Mouse (Mus musculus): ENCODE data around the gene Sh3d19. TPM values are rescaled to one million over a fixed set of nuclear protein-coding genes. Genes with fewer than 3 reads are reported as not detected.

Gene Sh3d19
- polyA plus RNA-seq, 1 experiment from 2014 or later, result 15.7 TPM

- H3K4me1 ChIP-seq (ENCODE audit: control insufficient read depth, insufficient read depth, low read length), result no peaks in the 10 kb centered on the region
- no peaks in the 10 kb centered on the region for H3K9me3 ChIP-seq (replicated peaks; ENCODE audit: control insufficient read depth, low read length)
- no peak overlapping the region for H3K4me2 ChIP-seq (ENCODE audit: low read depth, low read length)
- H3K27ac ChIP-seq (replicated peaks; ENCODE audit: low read depth, low read length), result no peak overlapping the region
- no peaks in the 10 kb centered on the region for H3K27me3 ChIP-seq (ENCODE audit: control insufficient read depth, insufficient read depth, low read length)
- H3K4me3 ChIP-seq (ENCODE audit: low read depth, low read length), result no peak overlapping the region
- ATAC-seq (replicated peaks; ENCODE audit: insufficient number of reproducible peaks, low FRiP score, low TSS enrichment, low read depth) (no peak), DNase-seq (ENCODE audit: low spot score) (no peak)
- no peaks in the 10 kb centered on the region for H3K36me3 ChIP-seq (replicated peaks; ENCODE audit: control insufficient read depth, insufficient read depth, low read depth, low read length)
- WGBS, result 92% methylated on average over 16 of the region's 16 CpGs
- no peak overlapping the region for H3K9ac ChIP-seq (replicated peaks; ENCODE audit: low read length)
These were observed 50.2 kb downstream of the Sh3d19 start for GRCm38 (mm10) chr3:86020921-86021650.

DNA sequence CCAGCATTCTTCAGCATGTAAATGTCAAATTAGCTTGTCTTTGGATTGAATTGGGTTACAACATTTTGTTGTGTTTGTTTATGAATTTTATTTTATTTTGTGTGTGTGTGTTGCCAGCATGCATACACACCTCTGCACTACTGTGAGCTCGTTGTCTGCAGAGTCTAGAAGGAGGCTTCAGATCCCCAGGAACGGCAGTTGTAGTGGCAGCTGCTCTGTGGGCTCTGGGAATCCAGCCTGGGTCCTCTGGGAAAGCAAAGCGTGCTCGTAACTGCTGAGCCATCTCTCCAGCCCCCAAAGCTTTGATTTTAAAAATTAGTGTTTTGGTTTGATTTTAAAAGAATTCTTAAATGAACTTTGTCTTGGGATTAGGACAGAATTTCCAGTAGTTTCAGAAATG lies 50.7 kb downstream of the Sh3d19 start:
- H3K9me3 ChIP-seq (replicated peaks; ENCODE audit: control insufficient read depth, low read length), result no peaks in the 10 kb centered on the region
- WGBS, result 83% methylated on average over 4 of the region's 4 CpGs
- no peak for DNase-seq (ENCODE audit: low spot score)
- H3K36me3 ChIP-seq (replicated peaks; ENCODE audit: control insufficient read depth, insufficient read depth, low read depth, low read length), result no peaks in the 10 kb centered on the region
- no peaks in the 10 kb centered on the region for H3K4me1 ChIP-seq (ENCODE audit: control insufficient read depth, insufficient read depth, low read length)
- no peak overlapping the region for H3K4me2 ChIP-seq (ENCODE audit: low read depth, low read length)
- H3K4me3 ChIP-seq (ENCODE audit: low read depth, low read length), result no peak overlapping the region
- no peaks in the 10 kb centered on the region for H3K27me3 ChIP-seq (ENCODE audit: control insufficient read depth, insufficient read depth, low read length)
- H3K9ac ChIP-seq (replicated peaks; ENCODE audit: low read length), result no peak overlapping the region
- H3K27ac ChIP-seq (replicated peaks; ENCODE audit: low read depth, low read length), result no peak overlapping the region
- ATAC-seq (replicated peaks; ENCODE audit: insufficient number of reproducible peaks, low FRiP score, low TSS enrichment, low read depth), result no peak

GRCm38 (mm10) chr3:86024065-86024795 lies 53.3 kb downstream of the Sh3d19 start:
- Histone ChIP-seq H3K36me3 (replicated peaks; ENCODE audit: control insufficient read depth, insufficient read depth, low read depth, low read length) (no peaks in the 10 kb centered on the region), H3K9ac (replicated peaks; ENCODE audit: low read length) (no peak overlapping the region), H3K9me3 (replicated peaks; ENCODE audit: control insufficient read depth, low read length) (no peaks in the 10 kb centered on the region), H3K4me3 (ENCODE audit: low read depth, low read length) (no peak overlapping the region), H3K27ac (replicated peaks; ENCODE audit: low read depth, low read length) (no peak overlapping the region), H3K4me1 (ENCODE audit: control insufficient read depth, insufficient read depth, low read length) (no peaks in the 10 kb centered on the region), H3K27me3 (ENCODE audit: control insufficient read depth, insufficient read depth, low read length) (no peaks in the 10 kb centered on the region), H3K4me2 (ENCODE audit: low read depth, low read length) (no peak overlapping the region)
- ATAC-seq (replicated peaks; ENCODE audit: insufficient number of reproducible peaks, low FRiP score, low TSS enrichment, low read depth), result no peak
- DNase-seq (ENCODE audit: low spot score), result no peak
- WGBS, result 88% methylated on average over 12 of the region's 12 CpGs

DNA sequence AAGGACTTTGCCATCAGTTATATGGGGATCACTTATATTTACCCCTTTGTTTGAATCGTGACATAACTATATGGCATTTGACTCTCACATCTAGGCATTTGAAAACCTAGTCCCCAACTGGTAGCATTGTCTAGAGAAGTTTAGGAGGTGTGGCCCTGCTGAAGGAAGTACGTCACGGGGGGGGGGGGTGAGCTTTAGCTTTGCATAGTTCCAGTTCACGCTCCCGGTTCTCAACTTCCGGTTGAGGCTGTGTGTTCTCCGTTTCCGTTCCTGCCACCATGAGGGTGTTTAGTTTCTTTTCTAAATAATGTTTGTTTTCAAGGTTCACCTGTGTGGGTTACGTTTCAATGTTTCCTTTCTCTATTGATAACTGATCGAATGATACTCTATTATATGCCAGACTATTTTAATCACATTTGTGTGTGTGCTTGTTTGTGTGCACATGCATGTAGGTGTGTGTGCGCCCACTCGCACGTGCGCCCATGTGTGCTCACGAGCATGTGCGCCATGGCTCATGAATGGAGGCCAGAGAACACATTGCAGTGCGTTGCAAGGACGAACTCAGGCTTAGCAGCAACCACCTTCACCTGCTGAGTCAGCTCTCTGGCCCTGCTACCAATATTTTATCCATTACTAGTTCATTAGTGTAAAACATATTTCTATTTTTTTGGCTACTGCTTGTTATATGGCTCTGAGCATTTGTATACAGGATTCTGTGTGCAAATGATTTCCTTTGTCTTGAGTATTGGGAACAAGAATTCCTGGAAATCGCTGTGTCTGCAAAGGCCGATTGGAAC lies 54.6 kb downstream of the Sh3d19 start:
- no peaks in the 10 kb centered on the region for H3K27me3 ChIP-seq (ENCODE audit: control insufficient read depth, insufficient read depth, low read length)
- no peak overlapping the region for H3K4me3 ChIP-seq (ENCODE audit: low read depth, low read length)
- no peaks in the 10 kb centered on the region for H3K9me3 ChIP-seq (replicated peaks; ENCODE audit: control insufficient read depth, low read length)
- H3K36me3 ChIP-seq (replicated peaks; ENCODE audit: control insufficient read depth, insufficient read depth, low read depth, low read length), result no peaks in the 10 kb centered on the region
- H3K4me1 ChIP-seq (ENCODE audit: control insufficient read depth, insufficient read depth, low read length), result no peaks in the 10 kb centered on the region
- ATAC-seq (replicated peaks; ENCODE audit: insufficient number of reproducible peaks, low FRiP score, low TSS enrichment, low read depth) (no peak), DNase-seq (ENCODE audit: low spot score) (no peak)
- no peak overlapping the region for H3K9ac ChIP-seq (replicated peaks; ENCODE audit: low read length)
- no peak overlapping the region for H3K27ac ChIP-seq (replicated peaks; ENCODE audit: low read depth, low read length)
- WGBS, result 93% methylated on average over 20 of the region's 20 CpGs
- no peak overlapping the region for H3K4me2 ChIP-seq (ENCODE audit: low read depth, low read length)

DNA sequence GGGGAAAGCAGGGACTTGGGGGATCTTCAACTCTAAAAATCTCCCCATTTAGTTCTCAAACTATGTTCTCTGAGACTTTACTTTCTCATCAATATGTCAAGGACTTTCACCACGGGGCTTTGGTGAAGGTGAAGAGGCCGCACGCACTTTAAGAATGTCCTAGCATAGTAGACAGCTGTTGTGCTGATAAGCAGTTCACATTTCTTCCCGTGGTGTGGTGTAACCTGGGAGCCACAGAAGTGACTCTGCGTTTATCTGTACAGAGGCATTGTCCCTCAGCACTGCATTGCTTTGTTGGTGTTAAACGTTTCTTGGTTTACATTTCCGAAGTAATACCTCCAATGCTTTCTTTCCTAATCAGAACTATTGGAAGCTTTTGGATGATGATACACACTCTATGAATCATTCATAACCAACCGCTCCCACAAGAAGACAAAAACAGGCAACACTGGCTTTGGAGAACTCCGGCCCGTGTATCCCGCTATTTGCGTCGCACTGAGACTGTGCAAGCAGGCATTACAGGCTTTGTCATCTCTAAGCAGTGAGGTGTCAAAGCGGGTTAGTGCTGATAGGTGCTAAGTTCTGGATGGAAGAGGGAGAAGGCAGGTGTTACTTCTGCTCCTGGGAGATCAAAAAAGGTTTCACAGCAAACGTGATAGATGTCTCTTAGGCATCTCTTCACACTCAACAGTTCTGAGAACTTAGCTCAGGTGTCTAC lies 57.9 kb downstream of the Sh3d19 start:
- no peak for ATAC-seq (replicated peaks; ENCODE audit: insufficient number of reproducible peaks, low FRiP score, low TSS enrichment, low read depth)
- WGBS, result 89% methylated on average over 15 of the region's 15 CpGs
- H3K9me3 ChIP-seq (replicated peaks; ENCODE audit: control insufficient read depth, low read length), result no peaks in the 10 kb centered on the region
- H3K36me3 ChIP-seq (replicated peaks; ENCODE audit: control insufficient read depth, insufficient read depth, low read depth, low read length), result no peaks in the 10 kb centered on the region
- H3K27me3 ChIP-seq (ENCODE audit: control insufficient read depth, insufficient read depth, low read length), result no peaks in the 10 kb centered on the region
- H3K4me2 ChIP-seq (ENCODE audit: low read depth, low read length), result no peak overlapping the region
- no peaks in the 10 kb centered on the region for H3K4me1 ChIP-seq (ENCODE audit: control insufficient read depth, insufficient read depth, low read length)
- no peak overlapping the region for H3K9ac ChIP-seq (replicated peaks; ENCODE audit: low read length)
- no peak overlapping the region for H3K4me3 ChIP-seq (ENCODE audit: low read depth, low read length)
- H3K27ac ChIP-seq (replicated peaks; ENCODE audit: low read depth, low read length), result no peak overlapping the region
- no peak for DNase-seq (ENCODE audit: low spot score)

- Histone ChIP-seq H3K4me3 (ENCODE audit: low read depth, low read length) (no peak overlapping the region), H3K36me3 (replicated peaks; ENCODE audit: control insufficient read depth, insufficient read depth, low read depth, low read length) (no peaks in the 10 kb centered on the region), H3K4me1 (ENCODE audit: control insufficient read depth, insufficient read depth, low read length) (no peaks in the 10 kb centered on the region), H3K9me3 (replicated peaks; ENCODE audit: control insufficient read depth, low read length) (no peaks in the 10 kb centered on the region), H3K4me2 (ENCODE audit: low read depth, low read length) (no peak overlapping the region), H3K9ac (replicated peaks; ENCODE audit: low read length) (no peak overlapping the region), H3K27ac (replicated peaks; ENCODE audit: low read depth, low read length) (no peak overlapping the region), H3K27me3 (ENCODE audit: control insufficient read depth, insufficient read depth, low read length) (no peaks in the 10 kb centered on the region)
- ATAC-seq (replicated peaks; ENCODE audit: insufficient number of reproducible peaks, low FRiP score, low TSS enrichment, low read depth), result no peak
- no peak for DNase-seq (ENCODE audit: low spot score)
- WGBS, result 88% methylated on average over 4 of the region's 4 CpGs
These were observed 59.7 kb downstream of the Sh3d19 start for GRCm38 (mm10) chr3:86030566-86030965.

- 91% methylated on average over 9 of the region's 9 CpGs for WGBS
- Histone ChIP-seq H3K27me3 (ENCODE audit: control insufficient read depth, insufficient read depth, low read length) (no peaks in the 10 kb centered on the region), H3K4me1 (ENCODE audit: control insufficient read depth, insufficient read depth, low read length) (no peaks in the 10 kb centered on the region; the same call in 1 of the 2 replicates), H3K36me3 (replicated peaks; ENCODE audit: control insufficient read depth, insufficient read depth, low read depth, low read length) (no peaks in the 10 kb centered on the region), H3K4me3 (ENCODE audit: low read depth, low read length) (no peak overlapping the region), H3K9me3 (replicated peaks; ENCODE audit: control insufficient read depth, low read length) (no peaks in the 10 kb centered on the region), H3K4me2 (ENCODE audit: low read depth, low read length) (no peak overlapping the region), H3K27ac (replicated peaks; ENCODE audit: low read depth, low read length) (no peak overlapping the region), H3K9ac (replicated peaks; ENCODE audit: low read length) (no peak overlapping the region)
- DNase-seq (ENCODE audit: low spot score) (no peak), ATAC-seq (replicated peaks; ENCODE audit: insufficient number of reproducible peaks, low FRiP score, low TSS enrichment, low read depth) (no peak; the same call in 1 of the 2 replicates)
These were observed 62.7 kb downstream of the Sh3d19 start for GRCm38 (mm10) chr3:86033455-86034090.
